In genomic region chr16:57352751-57353150, GRCm38 (mm10) we compare ENCODE assay signal across 9 mouse cellular contexts. TPM values are rescaled to one million over a fixed set of nuclear protein-coding genes. Genes with fewer than 3 reads are reported as not detected.
DNase-seq lines count a peak whose midpoint lies in the region; ATAC-seq and TF ChIP-seq lines count a peak whose summit lies in the region.
"Had no signal": no experiment of that assay in that cellular context is flagged by ENCODE, and none has a peak within 500 bp of the region (broad histone marks: within the 10 kb centered on the region; RNA-seq: fewer than 3 reads in every experiment).

Gene Filip1l (plus strand): TSS chr16:57353093.

- TF ChIP-seq CTCF in forebrain, postnatal 0 days (IDR thresholded peaks at IDR 0.05; ENCODE audit: low read depth): no peak
- no peak for TF ChIP-seq CTCF in C2C12 (IDR thresholded peaks at IDR 0.05; ENCODE audit: control insufficient read depth, insufficient read depth, insufficient read length)
- TF ChIP-seq CTCF in gastrocnemius, adult 2 months (IDR thresholded peaks at IDR 0.05): no peak

- no peak within 1 kb of the TSS for H3ac ChIP-seq in C2C12 (ENCODE audit: control insufficient read depth, insufficient read length, low read depth)

- no peaks in the 10 kb centered on the region for H3K36me3 ChIP-seq in forebrain, embryonic 13.5 days (ENCODE audit: poor library complexity, severe bottlenecking)
- H3K36me3 ChIP-seq in forebrain, postnatal 0 days (ENCODE audit: insufficient read depth): no peaks in the 10 kb centered on the region
- no peaks in the 10 kb centered on the region for H3K36me3 ChIP-seq in C2C12 (ENCODE audit: control insufficient read depth, insufficient read depth)
- no peaks in the 10 kb centered on the region for H3K36me3 ChIP-seq in intestine, embryonic 14.5 days (ENCODE audit: control insufficient read depth, insufficient read depth, low read length)

- no peaks in the 10 kb centered on the region for H3K27me3 ChIP-seq in forebrain, embryonic 13.5 days
- H3K27me3 ChIP-seq in forebrain, postnatal 0 days (ENCODE audit: insufficient read depth, low read length): no peaks in the 10 kb centered on the region
- no peaks in the 10 kb centered on the region for H3K27me3 ChIP-seq in C2C12 (ENCODE audit: control insufficient read depth, insufficient read depth, insufficient read length)
- H3K27me3 ChIP-seq in intestine, embryonic 14.5 days (replicated peaks; ENCODE audit: control insufficient read depth, insufficient read depth, low read length): no peaks in the 10 kb centered on the region

- H3K79me2 ChIP-seq in C2C12 (ENCODE audit: control insufficient read depth, insufficient read depth): no peaks in the 10 kb centered on the region

- H3K4me2 ChIP-seq in forebrain, embryonic 13.5 days: no peak within 1 kb of the TSS
- no peak within 1 kb of the TSS for H3K4me2 ChIP-seq in forebrain, postnatal 0 days (ENCODE audit: low read depth)
- no peak within 1 kb of the TSS for H3K4me2 ChIP-seq in intestine, embryonic 14.5 days (ENCODE audit: low read length)

- no peak for DNase-seq in forebrain, postnatal 0 days
- DNase-seq in gastrocnemius, adult 2 months: peak; percentile 62
- DNase-seq in intestine, embryonic 14.5 days (ENCODE audit: low spot score): no peak
- DNase-seq in layer of hippocampus, postnatal 10 days (ENCODE audit: low spot score in 2 of 2): no peak
- DNase-seq in thymus, postnatal 10 days (ENCODE audit: low spot score in 2 of 2): no peak
- DNase-seq: kidney, postnatal 10 days had no signal

- intact Hi-C loops in gastrocnemius, adult 2 months (cut with DNase I): loop anchor here (10.0 kb wide), 1 partner anchor 122 kb away; no protein-coding TSS in a partner anchor

- peak; percentile 13; the same call in 1 of the 2 replicates for ATAC-seq in forebrain, embryonic 13.5 days
- no peak for ATAC-seq in forebrain, postnatal 0 days
- ATAC-seq in intestine, embryonic 14.5 days (replicated peaks; ENCODE audit: low FRiP score, low TSS enrichment, low read depth): no peak; the same call in 1 of the 2 replicates
- no peak for ATAC-seq in granulocyte monocyte progenitor cell, adult 5-6 weeks (replicated peaks; ENCODE audit: poor library complexity, severe bottlenecking)

- no peaks in the 10 kb centered on the region for H3K79me3 ChIP-seq in C2C12 (ENCODE audit: low read depth)

- 83% methylated on average over 6 of the region's 6 CpGs for whole genome bisulfite sequencing in forebrain, embryonic 13.5 days
- 77% methylated on average over 6 of the region's 6 CpGs for WGBS in forebrain, postnatal 0 days
- 79% methylated on average over 6 of the region's 6 CpGs for WGBS in intestine, embryonic 14.5 days

- no peak within 1 kb of the TSS for H3K4me3 ChIP-seq in forebrain, embryonic 13.5 days
- no peak within 1 kb of the TSS for H3K4me3 ChIP-seq in forebrain, postnatal 0 days (ENCODE audit: low read depth, low read length)
- H3K4me3 ChIP-seq in C2C12 (ENCODE audit: insufficient read depth, poor library complexity, severe bottlenecking): no peak within 1 kb of the TSS
- peak within 1 kb of the TSS; percentile 72 for H3K4me3 ChIP-seq in gastrocnemius, adult 2 months
- no peak within 1 kb of the TSS for H3K4me3 ChIP-seq in intestine, embryonic 14.5 days (ENCODE audit: low read depth, low read length)

- no peak within 1 kb of the TSS for H3K9ac ChIP-seq in forebrain, embryonic 13.5 days
- no peak within 1 kb of the TSS for H3K9ac ChIP-seq in forebrain, postnatal 0 days
- no peak within 1 kb of the TSS for H3K9ac ChIP-seq in intestine, embryonic 14.5 days (ENCODE audit: low read length)

- no peak within 1 kb of the TSS for H3K27ac ChIP-seq in forebrain, embryonic 13.5 days
- H3K27ac ChIP-seq in forebrain, postnatal 0 days (ENCODE audit: low read depth, low read length): no peak within 1 kb of the TSS
- H3K27ac ChIP-seq in gastrocnemius, adult 2 months: peak within 1 kb of the TSS; percentile 97
- no peak within 1 kb of the TSS for H3K27ac ChIP-seq in intestine, embryonic 14.5 days (ENCODE audit: low read depth)

- peaks cover 8% of the 10 kb centered on the region; the same call in 1 of the 2 replicates for H3K4me1 ChIP-seq in forebrain, embryonic 13.5 days
- no peaks in the 10 kb centered on the region for H3K4me1 ChIP-seq in forebrain, postnatal 0 days (ENCODE audit: insufficient read depth)
- 0 out of 2 replicates have a peak, but pooled peaks cover 3% of the 10 kb centered on the region for H3K4me1 ChIP-seq in intestine, embryonic 14.5 days (replicated peaks; ENCODE audit: control insufficient read depth, insufficient read depth, low read length)

- no peaks in the 10 kb centered on the region for H3K9me3 ChIP-seq in forebrain, embryonic 13.5 days (replicated peaks)
- H3K9me3 ChIP-seq in forebrain, postnatal 0 days (ENCODE audit: low read length): no peaks in the 10 kb centered on the region
- no peaks in the 10 kb centered on the region for H3K9me3 ChIP-seq in intestine, embryonic 14.5 days (ENCODE audit: control insufficient read depth, low read length)

TF ChIP-seq in C2C12, 6 proteins besides CTCF, POLR2A, EP300 and RAD21:
- TF ChIP-seq CEBPB (IDR thresholded peaks at IDR 0.05; ENCODE audit: low read depth) (no peak), MYOD1 (IDR thresholded peaks at IDR 0.05; ENCODE audit: control insufficient read depth, insufficient read length, low read depth) (no peak), MAX (IDR thresholded peaks at IDR 0.05) (no peak), FOSL1 (IDR thresholded peaks at IDR 0.05; ENCODE audit: insufficient read depth, low read length, poor library complexity, severe bottlenecking) (no peak), MYOG (IDR thresholded peaks at IDR 0.05; ENCODE audit: control insufficient read depth, extremely low read depth, insufficient read length) (no peak), USF1 (IDR thresholded peaks at IDR 0.05; ENCODE audit: low read depth) (no peak)
TF ChIP-seq in C2C12: peak in this region for 0.

RNA-seq across cellular contexts. Expression of gene Filip1l, which starts in this region (rescaled TPM):
- polyA plus RNA-seq in forebrain, embryonic 13.5 days (2015; fragmentation: Nextera tagmentation; extraction: Ambion mirVana): 1.9 and 2.6 TPM in 2 replicates
- total RNA-seq in forebrain, postnatal 0 days (2014; rRNA removed): 1.3 and 1.8 TPM in 2 replicates
- polyA plus RNA-seq in forebrain, postnatal 0 days (2015; fragmentation: Nextera tagmentation; extraction: Ambion mirVana): 1.7 and 1.8 TPM in 2 replicates
- 18.8 TPM for polyA plus RNA-seq in C2C12 (2012; fragmentation: generic; extraction: Trizol)
- total RNA-seq in gastrocnemius, adult 2 months (2021): 10 to 100 TPM; 37.5 to 67.0 TPM
- polyA plus RNA-seq in intestine, embryonic 14.5 days (2014; fragmentation: Nextera tagmentation; extraction: Ambion mirVana): 38.2 and 41.4 TPM in 2 replicates
- 3.7 and 6.7 TPM in 2 replicates for total RNA-seq in granulocyte monocyte progenitor cell, adult 5-6 weeks (2014; fragmentation: Nextera tagmentation)
- total RNA-seq in granulocyte monocyte progenitor cell, adult 5-6 weeks (2017): 3.0 and 4.4 TPM in 2 replicates
- 1 to 10 TPM; 4.4 to 5.5 TPM for total RNA-seq in layer of hippocampus, postnatal 10 days (2021)

Comparison
In these comparisons a context has a peak if more than half of its experiments do, and no peak if none do; other contexts are left out.
1. RNA of gene Filip1l (total RNA-seq): 37.5 to 67.0 TPM in gastrocnemius, adult 2 months; 4.4 to 5.5 TPM in layer of hippocampus, postnatal 10 days, 3.0 to 6.7 TPM in granulocyte monocyte progenitor cell, adult 5-6 weeks and 1.3 to 1.8 TPM in forebrain, postnatal 0 days; every median in the first group is over 4 times any median in the second.